Mouse (Mus musculus) limb, embryonic 14.5 days (tissue): ENCODE measurements at regions not wholly inside any gene's neighbourhood (a gene's known extent, or its start where the extent isn't known, plus 50 kb on each side); places are given as distances from the start of the nearest gene placed in this dataset.

ENCODE experiments used
- ATAC-seq: fragments of 200-750 bp; cut with Nextera tagmentation; 2 replicates; pipeline ENCODE4 v1.8.0; 2017; ENCODE audit warnings: low read depth, moderate number of reproducible peaks, moderate TSS enrichment; ENCODE audit not compliant: low FRiP score
- DNase-seq: peaks from one replicate; pipeline ENCODE4 v3.0.0-alpha.2; 2015; ENCODE audit warnings: low spot score
- H3K27ac ChIP-seq: fragments of 300-500 bp; sonication (generic); replicated peaks from 2 replicates; pipeline ENCODE4 v1.5.1; 2014; ENCODE audit warnings: low read depth, mild to moderate bottlenecking, low read length, moderate library complexity, mixed read lengths
- H3K27me3 ChIP-seq: fragments of 300-500 bp; sonication (generic); 2 replicates; pipeline ENCODE4 v1.6.1; 2014; ENCODE audit warnings: low read length, mixed read lengths; ENCODE audit not compliant: control insufficient read depth, insufficient read depth
- H3K36me3 ChIP-seq: fragments of 300-500 bp; sonication (generic); 2 replicates; pipeline ENCODE4 v1.6.1; 2014; ENCODE audit warnings: mild to moderate bottlenecking, low read length, moderate library complexity, mixed read lengths; ENCODE audit not compliant: control insufficient read depth, insufficient read depth
- H3K4me1 ChIP-seq: fragments of 300-500 bp; sonication (generic); 2 replicates; pipeline ENCODE4 v1.6.1; 2014; ENCODE audit warnings: antibody characterized with exemption, low read length, mixed read lengths; ENCODE audit not compliant: control insufficient read depth, insufficient read depth
- H3K4me2 ChIP-seq: fragments of 300-500 bp; sonication (generic); replicated peaks from 2 replicates; pipeline ENCODE4 v1.6.1; 2014; ENCODE audit warnings: low read depth, mild to moderate bottlenecking, low read length, moderate library complexity; ENCODE audit not compliant: severe bottlenecking
- H3K4me3 ChIP-seq: fragments of 300-500 bp; sonication (generic); replicated peaks from 2 replicates; pipeline ENCODE4 v1.5.1; 2014; ENCODE audit warnings: low read length
- H3K9ac ChIP-seq: fragments of 300-500 bp; sonication (generic); 2 replicates; pipeline ENCODE4 v1.6.1; 2014; ENCODE audit warnings: mild to moderate bottlenecking, low read depth, low read length, moderate library complexity; ENCODE audit not compliant: severe bottlenecking
- H3K9me3 ChIP-seq: fragments of 300-500 bp; sonication (generic); 2 replicates; pipeline ENCODE4 v1.6.1; 2016; ENCODE audit warnings: low read length; ENCODE audit not compliant: control insufficient read depth
- POLR2A ChIP-seq: fragments of 200-500 bp; IDR thresholded peaks from 2 replicates; pipeline ENCODE4 v1.8.0; 2012; ENCODE audit warnings: inconsistent platforms, mild to moderate bottlenecking, moderate library complexity, borderline replicate concordance; ENCODE audit not compliant: insufficient read depth, insufficient read length; ENCODE audit errors: extremely low read depth
- WGBS: fragments of 180-500 bp; shearing (Covaris S2); extraction: QIAGEN DNeasy Blood & Tissue Kit; methylation state at CpG from one replicate; pipeline ENCODE4 v1.1.7; 2014; 5-methylcytosine and 5-hydroxymethylcytosine counted together

DNA sequence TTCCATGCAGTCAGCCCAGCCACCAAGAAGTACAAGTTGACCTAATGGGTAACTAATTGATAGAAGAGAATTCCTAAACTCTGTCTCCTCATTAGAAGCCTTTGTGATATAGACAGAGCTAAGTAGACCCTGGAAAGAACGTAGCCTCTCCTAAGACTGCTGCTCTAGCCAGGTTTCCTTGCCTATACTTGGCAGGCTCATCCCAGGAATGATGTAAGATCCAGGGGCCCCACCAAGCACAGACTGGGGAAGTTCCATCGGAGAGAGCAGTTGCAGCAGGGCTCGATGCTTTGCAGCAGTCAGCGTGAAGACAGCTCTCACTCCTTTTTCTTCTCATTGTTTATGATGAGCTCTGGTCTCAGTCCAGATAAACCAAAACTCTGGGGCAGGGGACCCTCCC, 68.7 kb downstream of the Mycn start:
- no peak for TF ChIP-seq POLR2A
- H3K9me3 ChIP-seq, result no peaks in the 10 kb centered on the region
- no peak overlapping the region for H3K4me2 ChIP-seq
- no peak for DNase-seq
- no peak overlapping the region for H3K27ac ChIP-seq
- no peak overlapping the region for H3K4me3 ChIP-seq
- no peak overlapping the region for H3K9ac ChIP-seq
- no peaks in the 10 kb centered on the region for H3K27me3 ChIP-seq
- 51% methylated on average over 4 of the region's 4 CpGs for WGBS
- ATAC-seq, result no peak
- no peaks in the 10 kb centered on the region for H3K36me3 ChIP-seq
- no peaks in the 10 kb centered on the region for H3K4me1 ChIP-seq

DNA sequence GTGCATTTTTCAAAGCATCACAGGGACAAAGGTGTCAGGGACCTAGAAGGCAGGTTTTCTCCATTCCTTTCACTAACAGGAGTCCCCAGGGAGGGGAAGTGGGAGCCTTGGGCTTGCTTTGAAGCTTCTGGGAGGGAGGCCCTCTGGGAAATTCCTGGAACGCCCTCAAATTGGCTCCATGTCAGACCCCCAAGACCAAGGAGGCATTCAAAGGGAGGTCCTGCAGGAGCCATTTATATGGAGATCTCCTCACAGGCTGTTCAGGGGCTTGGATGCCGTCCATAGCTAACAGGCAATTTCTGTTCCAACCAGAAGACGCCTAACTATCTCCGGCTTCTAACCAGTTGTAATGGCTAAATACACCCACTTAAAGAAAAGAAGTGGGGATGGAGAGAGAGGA, 70.4 kb downstream of the Mycn start:
- H3K36me3 ChIP-seq, result no peaks in the 10 kb centered on the region
- H3K9me3 ChIP-seq, result no peaks in the 10 kb centered on the region
- DNase-seq (peak; percentile 35), ATAC-seq (no peak)
- WGBS, result 32% methylated on average over 4 of the region's 4 CpGs
- H3K27me3 ChIP-seq, result no peaks in the 10 kb centered on the region
- H3K4me3 ChIP-seq, result no peak overlapping the region
- TF ChIP-seq POLR2A, result no peak
- no peak overlapping the region for H3K9ac ChIP-seq
- H3K27ac ChIP-seq, result no peak overlapping the region
- H3K4me1 ChIP-seq, result no peaks in the 10 kb centered on the region
- no peak overlapping the region for H3K4me2 ChIP-seq

DNA sequence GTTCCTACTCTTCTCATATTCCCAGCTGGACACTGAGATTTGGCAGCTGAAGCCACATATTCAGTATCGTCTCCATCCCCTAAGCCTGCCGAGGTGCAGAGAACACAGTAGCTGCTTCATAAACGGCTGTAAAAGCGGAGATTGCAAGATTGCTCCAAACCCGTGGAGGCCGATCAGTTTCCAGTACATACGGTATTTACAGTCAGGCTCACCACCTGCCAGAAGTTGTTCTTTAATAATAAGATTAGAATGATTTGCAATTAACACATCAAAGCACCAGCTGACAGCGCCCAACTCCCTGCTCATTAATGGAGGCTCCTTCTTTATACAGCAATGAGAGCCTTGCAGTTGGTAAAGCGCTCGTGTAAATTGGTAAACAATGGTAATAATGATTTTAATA, 75.1 kb downstream of the Mycn start:
- 57% methylated on average over 10 of the region's 10 CpGs for whole genome bisulfite sequencing
- DNase-seq, result no peak
- Histone ChIP-seq H3K9me3 (no peaks in the 10 kb centered on the region), H3K4me1 (no peaks in the 10 kb centered on the region), H3K9ac (no peak overlapping the region), H3K27me3 (no peaks in the 10 kb centered on the region), H3K4me2 (no peak overlapping the region), H3K36me3 (no peaks in the 10 kb centered on the region), H3K4me3 (no peak overlapping the region), H3K27ac (no peak overlapping the region)
- no peak for TF ChIP-seq POLR2A
- no peak for ATAC-seq

DNA sequence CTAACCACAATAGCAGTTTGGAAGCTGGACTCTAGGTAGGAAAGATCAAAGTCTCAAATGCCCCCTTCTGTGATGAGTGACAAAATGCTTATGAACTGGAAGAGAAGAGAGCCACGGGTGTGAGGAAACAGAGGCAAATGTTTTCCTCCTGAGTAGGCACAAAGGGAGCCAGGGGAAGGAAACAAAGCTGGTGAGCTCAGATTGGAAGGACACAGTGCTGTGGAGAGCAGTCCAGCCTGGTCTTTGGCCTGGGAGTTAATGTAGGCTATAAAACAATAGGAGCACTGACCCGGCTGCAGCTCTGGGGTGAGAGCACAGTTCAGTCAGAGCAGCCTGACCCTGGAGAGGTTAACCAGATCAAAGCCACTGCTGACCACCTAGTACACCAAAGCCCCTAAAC, 91.0 kb downstream of the Mycn start:
- no peak for TF ChIP-seq POLR2A
- Histone ChIP-seq H3K4me2 (no peak overlapping the region), H3K36me3 (no peaks in the 10 kb centered on the region), H3K9me3 (no peaks in the 10 kb centered on the region), H3K4me3 (no peak overlapping the region), H3K4me1 (no peaks in the 10 kb centered on the region), H3K9ac (no peak overlapping the region), H3K27ac (no peak overlapping the region), H3K27me3 (no peaks in the 10 kb centered on the region)
- 4% methylated on average over 2 of the region's 2 CpGs for WGBS
- no peak for ATAC-seq
- DNase-seq, result no peak

DNA sequence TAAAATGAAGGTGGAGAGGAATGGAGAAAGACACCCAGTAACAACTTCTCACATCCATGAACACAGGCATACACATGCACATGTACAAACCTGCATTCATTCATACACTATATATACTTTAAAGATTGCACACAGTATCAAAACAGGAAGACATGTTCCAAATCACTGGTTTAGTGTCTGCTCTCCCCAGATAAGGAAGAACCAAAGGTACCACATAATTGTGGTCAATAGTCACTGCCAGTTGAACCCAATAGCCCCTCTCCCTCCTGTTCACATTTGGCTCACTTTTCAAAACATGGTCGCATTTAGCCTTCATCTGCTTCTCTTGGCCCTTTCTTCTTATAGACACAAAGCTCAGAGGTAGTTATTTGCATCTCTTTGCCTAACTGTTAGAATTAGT, 95.0 kb downstream of the Mycn start:
- no peaks in the 10 kb centered on the region for H3K27me3 ChIP-seq
- no peak overlapping the region for H3K9ac ChIP-seq
- no peak overlapping the region for H3K4me2 ChIP-seq
- H3K9me3 ChIP-seq, result no peaks in the 10 kb centered on the region
- no peak for TF ChIP-seq POLR2A
- DNase-seq (no peak), ATAC-seq (no peak)
- no peaks in the 10 kb centered on the region for H3K36me3 ChIP-seq
- 0 out of 2 replicates have a peak, but pooled peaks cover 3% of the 10 kb centered on the region for H3K4me1 ChIP-seq
- H3K27ac ChIP-seq, result no peak overlapping the region
- WGBS, result 81% methylated on average over 1 of the region's 1 CpGs
- no peak overlapping the region for H3K4me3 ChIP-seq
